Mouse (Mus musculus): Measurements from ENCODE around the gene Trim43b.
"Not testable (repeated sequence)": the region's sequence is repeated elsewhere in the genome, so short reads cannot be mapped to it uniquely, and the experiment has no call there.

Trim43b gene

DNA sequence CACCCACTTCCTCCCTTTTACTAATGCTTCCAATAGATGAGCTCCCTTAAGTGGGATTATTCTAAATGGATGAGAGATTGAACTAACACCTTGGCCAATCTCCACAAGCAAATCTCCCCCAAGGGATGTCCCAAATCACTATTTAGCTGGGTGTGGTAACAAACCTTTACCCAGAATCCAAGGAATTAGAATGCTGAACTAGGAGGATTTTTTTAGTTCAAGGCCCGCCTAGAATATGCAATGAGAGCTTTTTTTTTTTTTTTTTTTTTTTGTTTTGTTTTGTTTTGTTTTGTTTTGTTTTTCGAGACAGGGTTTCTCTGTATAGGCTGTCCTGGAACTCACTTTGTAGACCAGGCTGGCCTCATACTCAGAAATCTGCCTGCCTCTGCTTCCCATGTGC lies at the start of gene Trim43b:
Gene Trim43b (minus strand): TSS at position 101 of the 400 bp plus-strand sequence.
- not testable (repeated sequence) for H3K4me1 ChIP-seq (replicated peaks; ENCODE audit: low read depth, low read length); H3K36me3 ChIP-seq (ENCODE audit: insufficient read depth, low read length); H3K27me3 ChIP-seq (ENCODE audit: insufficient read depth, low read length); H3K9me3 ChIP-seq (ENCODE audit: low read length); H3K4me3 ChIP-seq (replicated peaks; ENCODE audit: low read length)

DNA sequence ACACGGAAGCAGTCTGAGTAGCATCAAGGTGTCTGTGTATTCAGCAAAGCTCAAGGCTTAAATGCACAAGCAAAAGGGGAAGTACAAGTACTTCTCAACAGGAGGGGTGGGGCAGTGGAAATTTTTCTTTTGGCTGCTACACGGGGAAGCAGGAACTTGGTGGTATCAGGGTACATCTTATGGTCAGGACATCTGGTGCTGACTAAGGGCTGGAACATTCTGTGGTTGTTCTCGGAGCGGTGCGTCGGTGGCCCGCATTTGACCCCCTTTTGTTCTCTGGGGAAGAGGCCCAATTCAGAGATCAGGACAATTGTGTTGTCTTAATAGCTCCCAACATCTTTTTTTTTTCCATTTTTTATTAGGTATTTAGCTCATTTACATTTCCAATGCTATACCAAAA lies 11.9 kb upstream of the Trim43b start:
- not testable (repeated sequence) for H3K4me1 ChIP-seq (replicated peaks; ENCODE audit: low read depth, low read length); H3K9me3 ChIP-seq (ENCODE audit: low read length); H3K4me3 ChIP-seq (replicated peaks; ENCODE audit: low read length); H3K27me3 ChIP-seq (ENCODE audit: insufficient read depth, low read length); H3K36me3 ChIP-seq (ENCODE audit: insufficient read depth, low read length)

DNA sequence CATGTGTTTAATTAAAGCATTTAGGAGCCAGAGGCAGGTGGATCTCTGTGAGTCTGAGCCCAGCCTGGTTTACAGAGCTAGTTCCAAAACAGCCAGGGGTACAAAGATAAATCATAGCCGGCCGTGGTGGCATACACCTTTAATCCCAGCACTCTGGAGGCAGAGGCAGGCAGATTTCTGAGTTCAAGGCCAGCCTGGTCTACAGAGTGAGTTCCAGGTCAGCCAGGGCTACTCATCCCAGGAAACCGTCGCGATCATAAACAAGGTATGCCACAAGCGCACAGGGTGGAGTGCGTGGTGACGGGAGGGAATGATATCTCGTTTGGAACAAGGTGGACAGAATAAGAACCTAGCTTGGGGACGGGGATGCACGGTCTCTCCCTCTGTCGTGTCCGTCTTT lies 5.9 kb downstream of the Trim43b start:
- not testable (repeated sequence) for H3K4me1 ChIP-seq (replicated peaks; ENCODE audit: low read depth, low read length); H3K9me3 ChIP-seq (ENCODE audit: low read length); H3K4me3 ChIP-seq (replicated peaks; ENCODE audit: low read length); H3K27me3 ChIP-seq (ENCODE audit: insufficient read depth, low read length); H3K36me3 ChIP-seq (ENCODE audit: insufficient read depth, low read length)

DNA sequence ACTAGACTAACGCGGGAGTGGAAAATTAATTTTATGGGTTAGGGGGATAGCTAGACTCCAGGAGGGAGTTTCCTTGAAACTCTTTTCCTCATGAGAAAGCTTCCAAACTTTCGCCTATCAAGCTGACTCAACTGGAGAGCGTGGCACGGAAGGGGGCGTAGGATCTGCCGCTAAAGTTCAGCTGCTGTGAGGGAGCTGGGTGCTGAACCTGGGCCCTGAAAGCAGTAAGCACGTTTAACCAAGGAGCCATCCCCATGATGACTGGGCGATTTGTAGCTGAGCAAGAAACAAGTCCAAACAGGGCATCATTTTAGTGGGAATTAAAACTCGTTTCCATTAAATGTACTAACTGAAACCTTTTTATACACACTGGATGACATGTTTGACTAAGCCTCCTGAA lies 13.0 kb downstream of the Trim43b start:
- not testable (repeated sequence) for H3K27me3 ChIP-seq (ENCODE audit: insufficient read depth, low read length); H3K4me1 ChIP-seq (replicated peaks; ENCODE audit: low read depth, low read length); H3K36me3 ChIP-seq (ENCODE audit: insufficient read depth, low read length)

DNA sequence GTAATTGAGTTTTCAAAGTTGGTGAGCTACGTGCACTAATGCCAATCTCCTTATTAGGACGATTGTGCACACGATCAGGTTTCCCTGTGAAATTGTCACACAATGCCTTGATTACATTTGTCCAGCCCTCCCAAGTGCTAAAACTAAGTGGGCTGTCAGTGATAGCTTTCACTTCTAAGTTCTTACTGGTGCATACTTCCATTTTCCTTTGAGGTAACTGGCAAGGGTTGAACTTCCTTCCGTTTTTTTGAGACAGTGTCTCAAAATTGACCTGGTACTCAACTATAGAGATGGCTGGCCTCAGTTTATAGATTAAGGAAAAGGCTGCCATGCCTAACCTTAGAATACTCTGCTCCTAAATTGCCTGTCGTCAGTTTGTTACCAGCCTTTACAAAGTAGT lies 16.1 kb downstream of the Trim43b start:
- not testable (repeated sequence) for H3K36me3 ChIP-seq (ENCODE audit: insufficient read depth, low read length); H3K4me1 ChIP-seq (replicated peaks; ENCODE audit: low read depth, low read length); H3K9me3 ChIP-seq (ENCODE audit: low read length); H3K27me3 ChIP-seq (ENCODE audit: insufficient read depth, low read length); H3K4me3 ChIP-seq (replicated peaks; ENCODE audit: low read length)

More for the DNA sequence above, 13.0 kb downstream of the Trim43b start:
- not testable (repeated sequence) for H3K9me3 ChIP-seq (ENCODE audit: low read length); H3K4me3 ChIP-seq (replicated peaks; ENCODE audit: low read length)

DNA sequence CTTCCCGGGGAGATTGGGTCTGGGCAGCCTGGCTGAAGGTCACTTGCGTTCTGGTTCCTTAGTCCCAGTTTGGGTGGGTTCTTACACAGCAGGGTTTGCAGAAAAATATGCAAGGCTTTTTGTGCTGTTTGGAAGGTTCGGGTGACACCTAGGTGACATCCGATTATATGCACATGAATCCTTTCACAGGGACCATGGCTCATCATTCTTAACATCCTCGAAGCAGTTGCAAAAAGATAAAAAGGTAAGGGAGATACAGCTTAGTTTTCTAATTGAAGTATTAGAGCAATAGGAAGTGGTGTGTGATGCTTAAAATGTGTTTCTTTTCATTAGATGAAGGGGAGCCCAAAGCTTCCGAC lies 25.5 kb downstream of the Trim43b start:
- H3K27me3 ChIP-seq (ENCODE audit: insufficient read depth, low read length); H3K36me3 ChIP-seq (ENCODE audit: insufficient read depth, low read length); H3K4me1 ChIP-seq (replicated peaks; ENCODE audit: low read depth, low read length); H3K9me3 ChIP-seq (ENCODE audit: low read length); H3K4me3 ChIP-seq (replicated peaks; ENCODE audit: low read length): not testable (repeated sequence)

DNA sequence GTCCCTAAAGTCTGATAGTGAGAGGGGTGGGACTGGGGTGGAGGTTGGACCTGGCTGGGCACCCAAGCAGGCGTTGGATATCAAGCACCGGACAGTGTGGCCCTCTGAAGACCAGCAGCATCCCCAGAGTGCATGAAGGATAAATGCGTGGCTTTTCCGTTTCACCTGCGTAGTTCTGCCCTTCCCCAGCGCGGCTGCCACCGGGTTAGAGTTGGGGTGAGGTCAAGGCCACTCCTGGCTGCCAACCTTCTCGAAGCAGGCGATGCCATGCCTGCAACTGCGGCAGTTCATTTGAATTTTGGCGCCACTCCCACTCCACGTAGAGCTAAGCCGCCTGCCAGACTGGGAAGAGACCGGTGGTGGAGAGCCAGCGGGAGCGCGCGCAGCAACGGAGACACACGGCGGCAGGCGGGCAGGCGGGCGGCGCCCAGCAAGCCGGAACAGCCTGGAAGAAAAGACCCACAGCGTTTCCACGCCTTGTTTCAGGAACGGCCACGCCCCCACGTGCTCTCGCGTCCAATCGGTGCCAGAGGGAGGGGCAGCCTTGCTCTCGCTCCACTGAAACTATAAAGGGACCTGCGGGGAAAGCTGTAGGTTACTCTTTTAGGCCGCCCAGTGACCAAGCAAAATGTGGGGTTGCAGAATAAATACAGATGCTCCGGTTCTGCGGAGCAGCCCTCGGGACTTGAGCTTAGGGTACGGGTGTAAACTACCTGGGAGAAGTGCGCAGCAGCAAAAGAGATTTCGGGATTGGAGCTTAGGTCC lies 26.1 kb downstream of the Trim43b start:
- H3K4me1 ChIP-seq (replicated peaks; ENCODE audit: low read depth, low read length); H3K27me3 ChIP-seq (ENCODE audit: insufficient read depth, low read length); H3K4me3 ChIP-seq (replicated peaks; ENCODE audit: low read length); H3K9me3 ChIP-seq (ENCODE audit: low read length); H3K36me3 ChIP-seq (ENCODE audit: insufficient read depth, low read length): not testable (repeated sequence)
